Mouse (Mus musculus) MEL (cell line): ENCODE data around the gene Smarcd2.

ENCODE experiments used
- BHLHE40 ChIP-seq: IDR thresholded peaks from 2 replicates; pipeline ENCODE4 v1.6.1; 2012; ENCODE audit warnings: low read depth, mild to moderate bottlenecking, inconsistent platforms, low read length, improper control_type of control experiment, borderline replicate concordance
- CHD2 ChIP-seq: IDR thresholded peaks from 2 replicates; pipeline ENCODE4 v1.6.1; 2011; ENCODE audit warnings: low read length, improper control_type of control experiment
- CTCF ChIP-seq, 3 experiments: IDR thresholded peaks in 2 of 3; conservative IDR thresholded peaks in 1 of 3; 2 replicates each; pipeline ENCODE4 v1.5.1; 2011 to 2012; ENCODE audit warnings: low read length in 3 of 3, low read depth in 2 of 3, mild to moderate bottlenecking in 2 of 3, improper control_type of control experiment in 1 of 3, inconsistent platforms in 1 of 3, mixed read lengths in 1 of 3, moderate library complexity in 1 of 3; ENCODE audit not compliant: control insufficient read depth in 1 of 3, insufficient read depth in 1 of 3, poor library complexity in 1 of 3, severe bottlenecking in 1 of 3
- EP300 ChIP-seq, 2 experiments: IDR thresholded peaks; 2 replicates each; pipeline ENCODE4 v1.6.1; 2011; ENCODE audit warnings: improper control_type of control experiment in 2 of 2, low read length in 2 of 2, low read depth in 1 of 2, mild to moderate bottlenecking in 1 of 2
- POLR2A ChIP-seq, 2 experiments: IDR thresholded peaks; 2 replicates each; pipeline ENCODE4 v1.6.1; 2011 to 2012; ENCODE audit warnings: low read length in 2 of 2, mild to moderate bottlenecking in 2 of 2, control low read depth in 1 of 2, improper control_type of control experiment in 1 of 2, low read depth in 1 of 2, moderate library complexity in 1 of 2; ENCODE audit not compliant: control insufficient read depth in 1 of 2, insufficient read depth in 1 of 2, poor library complexity in 1 of 2

- TF ChIP-seq EP300 (IDR thresholded peaks at IDR 0.05; ENCODE audit: low read depth in 1 of 2, low read length in 2 of 2), result no peak
- TF ChIP-seq BHLHE40, result no peak
- TF ChIP-seq POLR2A (IDR thresholded peaks at IDR 0.05; ENCODE audit: control insufficient read depth in 1 of 2, insufficient read depth in 1 of 2, low read depth in 1 of 2, low read length in 2 of 2, poor library complexity in 1 of 2), result no peak
- no peak for TF ChIP-seq CTCF (IDR thresholded peaks at IDR 0.05 in 2 of 3, conservative IDR thresholded peaks at IDR 0.05 in 1 of 3; ENCODE audit: control insufficient read depth in 1 of 3, insufficient read depth in 1 of 3, low read depth in 2 of 3, low read length in 3 of 3, poor library complexity in 1 of 3, severe bottlenecking in 1 of 3)
- no peak for TF ChIP-seq CHD2
Measured at GRCm38 (mm10) chr11:106307432-106307831, 34.7 kb upstream of the Smarcd2 start.
